Mouse (Mus musculus) hindbrain, postnatal 0 days (tissue): Measurements from ENCODE around the gene Cda. TPM values are rescaled to one million over a fixed set of nuclear protein-coding genes. Genes with fewer than 3 reads are reported as not detected.

ENCODE experiments used
- ATAC-seq: fragments of 200-750 bp; cut with Nextera tagmentation; 2 replicates; pipeline ENCODE4 v1.8.0; 2017; ENCODE audit warnings: mild to moderate bottlenecking, moderate TSS enrichment, moderate library complexity
- DNase-seq: peaks from one replicate; pipeline ENCODE4 v3.0.0-alpha.2; 2015; ENCODE audit warnings: low spot score
- H3K27ac ChIP-seq: fragments of 300-500 bp; sonication (generic); 2 replicates; pipeline ENCODE4 v1.5.1; 2014; ENCODE audit warnings: mild to moderate bottlenecking
- H3K27me3 ChIP-seq: fragments of 300-500 bp; sonication (generic); 2 replicates; pipeline ENCODE4 v1.6.1; 2014; ENCODE audit warnings: low read length, mixed read lengths; ENCODE audit not compliant: insufficient read depth
- H3K36me3 ChIP-seq: fragments of 300-500 bp; sonication (generic); 2 replicates; pipeline ENCODE4 v1.6.1; 2014; ENCODE audit warnings: low read length, mixed read lengths; ENCODE audit not compliant: insufficient read depth
- H3K4me1 ChIP-seq: fragments of 300-500 bp; sonication (generic); 2 replicates; pipeline ENCODE4 v1.6.1; 2014; ENCODE audit warnings: antibody characterized with exemption, low read length, mixed read lengths; ENCODE audit not compliant: insufficient read depth
- H3K4me2 ChIP-seq: fragments of 300-500 bp; sonication (generic); 2 replicates; pipeline ENCODE4 v1.6.1; 2014; ENCODE audit warnings: low read depth, mild to moderate bottlenecking, low read length, moderate library complexity, mixed read lengths
- H3K4me3 ChIP-seq: fragments of 300-500 bp; sonication (generic); 2 replicates; pipeline ENCODE4 v1.5.1; 2014; ENCODE audit warnings: low read length
- H3K9ac ChIP-seq: fragments of 300-500 bp; sonication (generic); replicated peaks from 2 replicates; pipeline ENCODE4 v1.6.1; 2014; ENCODE audit warnings: mild to moderate bottlenecking, low read length, moderate library complexity, mixed read lengths
- H3K9me3 ChIP-seq: fragments of 300-500 bp; sonication (generic); 2 replicates; pipeline ENCODE4 v1.6.1; 2016; ENCODE audit warnings: low read length, mixed read lengths
- CTCF ChIP-seq: IDR thresholded peaks from 2 replicates; pipeline ENCODE4 v1.5.1; 2016; ENCODE audit warnings: antibody characterized with exemption, control low read depth, low read depth
- WGBS: fragments of 180-500 bp; shearing (Covaris S2); extraction: QIAGEN DNeasy Blood & Tissue Kit; methylation state at CpG from one replicate; pipeline ENCODE4 v1.1.7; 2014; 5-methylcytosine and 5-hydroxymethylcytosine counted together
- polyA plus RNA-seq: library from polyadenylated mRNA; unstranded; fragments of >200 nt; fragmentation: Nextera tagmentation; extraction: Ambion mirVana; gene quantifications from 2 replicates; pipeline ENCODE4 v1.2.1, GENCODE M21; 2015
- total RNA-seq: library from RNA; depleted of rRNA; stranded (reverse); fragments of >200 nt; gene quantifications from 2 replicates; pipeline ENCODE4 v1.2.3, GENCODE M21; 2014

Gene Cda
- total and polyA plus RNA-seq, 2 experiments from 2014 or later = 12.1 to 20.5 TPM

GRCm38 (mm10) chr4:138344891-138345545 lies 22.8 kb downstream of the Cda start:
- WGBS = 50% methylated on average over 9 of the region's 9 CpGs
- DNase-seq = peak; percentile 39
- Histone ChIP-seq H3K9me3 (no peaks in the 10 kb centered on the region), H3K4me2 (no peak overlapping the region), H3K27me3 (no peaks in the 10 kb centered on the region), H3K4me1 (no peaks in the 10 kb centered on the region), H3K36me3 (no peaks in the 10 kb centered on the region), H3K27ac (no peak overlapping the region), H3K9ac (no peak overlapping the region), H3K4me3 (no peak overlapping the region)
- ATAC-seq = peak; percentile 64; the same call in 1 of the 2 replicates
- TF ChIP-seq CTCF = 0 out of 2 replicates have a peak, but pooled peaks have one; percentile 3

DNA sequence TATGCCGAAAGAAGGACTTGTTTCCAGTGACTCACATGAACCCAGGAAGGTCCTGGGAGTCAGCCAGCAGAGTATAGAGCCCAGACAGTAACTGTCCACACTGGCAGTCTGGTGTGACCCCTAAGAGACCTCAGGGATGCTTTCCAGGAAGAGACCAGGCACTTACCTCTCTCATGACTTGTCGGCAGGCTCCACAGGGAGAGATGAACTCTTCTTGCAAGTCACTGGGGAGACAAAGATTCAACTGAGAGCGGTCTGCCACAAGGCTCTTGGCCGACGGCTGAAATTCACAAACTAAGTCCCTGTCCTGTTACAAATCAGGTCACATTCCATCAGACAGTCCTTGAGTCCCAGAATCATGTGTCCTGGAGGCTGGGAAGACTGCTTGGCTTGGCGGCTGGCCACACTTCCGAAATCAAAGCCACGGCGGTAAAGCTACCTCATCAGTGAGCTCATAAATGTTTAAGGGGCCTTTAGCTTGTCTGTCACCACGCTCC lies 24.4 kb downstream of the Cda start:
- DNase-seq = peak; percentile 39
- Histone ChIP-seq H3K4me3 (no peak overlapping the region), H3K4me1 (no peaks in the 10 kb centered on the region), H3K27me3 (no peaks in the 10 kb centered on the region), H3K36me3 (no peaks in the 10 kb centered on the region), H3K4me2 (no peak overlapping the region), H3K27ac (peak overlapping the region; percentile 16; the same call in 1 of the 2 replicates), H3K9ac (no peak overlapping the region), H3K9me3 (no peaks in the 10 kb centered on the region)
- TF ChIP-seq CTCF = no peak
- no peak for ATAC-seq
- WGBS = 50% methylated on average over 10 of the region's 10 CpGs

DNA sequence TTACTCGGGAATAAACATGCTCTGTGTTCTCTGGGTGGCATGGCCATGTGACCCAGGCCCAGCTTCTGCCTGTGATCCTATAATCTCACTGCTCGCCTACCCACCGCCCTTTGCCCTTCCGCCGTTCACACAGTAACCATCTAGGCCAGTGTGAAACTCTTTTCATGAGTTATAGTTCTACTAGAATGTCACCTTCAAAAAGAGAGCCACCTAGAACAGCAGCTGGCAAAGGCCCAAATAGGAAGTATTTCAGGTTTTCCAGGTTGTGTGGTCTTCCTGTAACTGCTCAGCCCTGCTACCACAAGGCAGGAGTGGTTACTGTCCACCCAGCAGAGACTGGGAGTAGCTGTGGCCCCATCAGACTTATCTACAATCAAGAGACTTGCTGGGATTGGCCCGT lies 25.0 kb downstream of the Cda start:
- Histone ChIP-seq H3K9ac (no peak overlapping the region), H3K4me1 (no peaks in the 10 kb centered on the region), H3K4me2 (no peak overlapping the region), H3K27me3 (no peaks in the 10 kb centered on the region), H3K36me3 (no peaks in the 10 kb centered on the region), H3K27ac (peak overlapping the region; percentile 16; the same call in 1 of the 2 replicates), H3K4me3 (no peak overlapping the region), H3K9me3 (no peaks in the 10 kb centered on the region)
- 85% methylated on average over 6 of the region's 6 CpGs for WGBS
- ATAC-seq (no peak), DNase-seq (no peak)
- TF ChIP-seq CTCF = no peak

- no peaks in the 10 kb centered on the region for H3K27me3 ChIP-seq
- H3K9me3 ChIP-seq = no peaks in the 10 kb centered on the region
- no peak overlapping the region for H3K4me3 ChIP-seq
- ATAC-seq (no peak), DNase-seq (no peak)
- H3K9ac ChIP-seq = no peak overlapping the region
- no peak overlapping the region for H3K4me2 ChIP-seq
- no peaks in the 10 kb centered on the region for H3K36me3 ChIP-seq
- no peak for TF ChIP-seq CTCF
- WGBS = 56% methylated on average over 7 of the region's 7 CpGs
- H3K4me1 ChIP-seq = no peaks in the 10 kb centered on the region
- H3K27ac ChIP-seq = no peak overlapping the region
Observed at GRCm38 (mm10) chr4:138342048-138342447, 25.7 kb downstream of the Cda start.

- H3K36me3 ChIP-seq = no peaks in the 10 kb centered on the region
- H3K4me2 ChIP-seq = no peak overlapping the region
- H3K9me3 ChIP-seq = no peaks in the 10 kb centered on the region
- no peaks in the 10 kb centered on the region for H3K4me1 ChIP-seq
- DNase-seq (no peak), ATAC-seq (no peak)
- no peak for TF ChIP-seq CTCF
- no peak overlapping the region for H3K27ac ChIP-seq
- H3K4me3 ChIP-seq = no peak overlapping the region
- H3K27me3 ChIP-seq = no peaks in the 10 kb centered on the region
- H3K9ac ChIP-seq = no peak overlapping the region
- WGBS = 53% methylated on average over 8 of the region's 8 CpGs
Observed at GRCm38 (mm10) chr4:138341393-138341792, 26.4 kb downstream of the Cda start.

DNA sequence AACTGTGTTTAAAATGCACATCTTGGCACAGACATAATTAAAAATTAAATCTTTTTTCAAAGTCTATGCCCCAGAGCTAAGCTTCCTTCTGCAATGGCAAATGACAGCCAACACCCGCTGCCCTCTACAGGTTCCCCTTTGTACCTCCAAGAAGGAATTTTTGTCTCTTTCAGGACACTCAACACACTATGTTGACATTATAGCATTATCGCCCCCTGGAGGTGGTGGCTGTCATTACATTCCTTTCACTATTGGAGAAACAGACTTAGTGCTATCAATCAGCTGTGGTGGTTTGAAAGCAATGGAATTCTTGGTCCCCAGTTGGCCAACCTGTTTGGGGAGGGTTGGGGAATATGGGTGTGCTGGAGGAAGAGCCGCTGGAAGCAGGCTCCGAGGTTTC lies 27.8 kb downstream of the Cda start:
- Histone ChIP-seq H3K4me3 (no peak overlapping the region), H3K27ac (no peak overlapping the region), H3K9me3 (no peaks in the 10 kb centered on the region), H3K4me1 (no peaks in the 10 kb centered on the region), H3K9ac (no peak overlapping the region), H3K27me3 (no peaks in the 10 kb centered on the region), H3K4me2 (no peak overlapping the region), H3K36me3 (no peaks in the 10 kb centered on the region)
- ATAC-seq (0 out of 2 replicates have a peak, but pooled peaks have one; percentile 32), DNase-seq (peak; percentile 66)
- WGBS = 33% methylated on average over 4 of the region's 4 CpGs
- TF ChIP-seq CTCF = peak; percentile 77

- Histone ChIP-seq H3K4me3 (no peak overlapping the region), H3K9ac (no peak overlapping the region), H3K4me1 (no peaks in the 10 kb centered on the region), H3K27me3 (no peaks in the 10 kb centered on the region), H3K9me3 (no peaks in the 10 kb centered on the region), H3K27ac (no peak overlapping the region), H3K4me2 (no peak overlapping the region), H3K36me3 (no peaks in the 10 kb centered on the region)
- TF ChIP-seq CTCF = no peak
- ATAC-seq (no peak), DNase-seq (no peak)
- 81% methylated on average over 9 of the region's 9 CpGs for WGBS
Observed at GRCm38 (mm10) chr4:138337341-138337740, 30.5 kb downstream of the Cda start.
